Mouse (Mus musculus) erythroid progenitor cell, adult 5-6 weeks (primary cell): ENCODE data around the gene Zfp637. TPM values are rescaled to one million over a fixed set of nuclear protein-coding genes. Genes with fewer than 3 reads are reported as not detected.
"Not testable (repeated sequence)": the region's sequence is repeated elsewhere in the genome, so short reads cannot be mapped to it uniquely, and the experiment has no call there.

Experiments used
- ATAC-seq: replicated peaks from 2 replicates; pipeline ENCODE4 v1.8.0; 2016; ENCODE audit warnings: moderate number of reproducible peaks, mild to moderate bottlenecking, moderate TSS enrichment, inconsistent platforms; ENCODE audit not compliant: poor library complexity, low FRiP score, severe bottlenecking
- total RNA-seq, 2 experiments: library from RNA; stranded (forward) in 1 of 2; stranded (reverse) in 1 of 2; fragments of 150-400 nt in 1 of 2; fragments of 186-747, 209-891 nt in 1 of 2; gene quantifications; 2 replicates each; pipeline versions ENCODE4 v1.2.3 to v1.2.4; 2015 to 2017; ENCODE audit warnings: low replicate concordance in 2 of 2

The Zfp637 gene
- total RNA-seq, 2 experiments from 2014 or later = 13.4 TPM; not detected in 1

DNA sequence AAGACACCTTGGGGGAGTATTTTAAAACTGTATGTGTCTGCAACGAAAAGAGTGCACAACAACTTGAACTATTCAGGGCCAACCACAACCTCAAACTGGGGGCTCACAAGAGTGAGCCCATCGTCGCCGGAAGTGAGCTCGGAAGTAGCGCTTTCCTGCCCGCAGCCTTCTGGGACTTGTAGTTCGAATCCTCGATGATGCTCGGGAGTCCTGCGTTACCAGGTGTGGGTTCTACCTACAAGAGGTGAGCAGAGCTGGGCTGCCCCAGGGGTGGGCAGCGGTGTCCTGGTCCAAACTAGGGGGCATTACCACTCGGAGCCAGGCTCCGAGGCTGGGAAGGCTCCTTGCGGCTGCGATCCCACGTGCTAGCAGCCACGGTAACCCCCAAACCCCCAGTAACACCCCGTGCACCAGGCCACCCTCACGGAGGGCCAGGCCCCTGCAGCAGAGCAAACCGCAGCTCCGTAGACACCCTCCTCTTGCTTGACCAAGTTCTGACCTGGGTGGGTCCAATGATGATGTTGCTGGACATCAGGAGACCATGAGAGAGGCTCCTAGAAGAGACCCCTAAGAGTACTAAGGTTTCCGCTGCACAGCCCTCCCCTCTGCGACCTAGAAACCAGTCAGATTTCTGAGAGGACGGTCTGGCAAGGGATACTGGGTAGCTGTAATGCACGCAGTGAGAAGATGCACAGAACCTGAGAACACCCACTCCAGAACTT, 22.1 kb downstream of the Zfp637 start:
- ATAC-seq = peak; percentile 91

DNA sequence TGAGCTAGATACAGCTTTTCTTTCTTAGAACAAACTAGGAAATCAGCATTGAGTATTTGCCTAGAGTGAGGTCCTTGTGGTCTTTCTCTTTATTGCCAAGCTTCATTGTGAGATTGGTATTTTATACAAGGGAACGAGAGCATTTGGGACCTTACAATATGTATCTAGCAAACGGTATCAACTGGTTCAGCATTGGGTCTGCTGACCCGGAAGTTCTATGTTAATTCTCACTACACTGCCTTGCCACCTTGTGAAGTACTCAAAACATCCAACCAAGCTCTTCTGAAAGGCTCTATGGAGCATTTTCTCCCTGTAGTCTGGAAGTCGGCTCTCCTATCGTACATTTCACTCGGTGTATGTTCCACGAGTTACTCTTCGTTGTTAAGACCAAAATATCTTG, 22.8 kb downstream of the Zfp637 start:
- ATAC-seq = no peak

DNA sequence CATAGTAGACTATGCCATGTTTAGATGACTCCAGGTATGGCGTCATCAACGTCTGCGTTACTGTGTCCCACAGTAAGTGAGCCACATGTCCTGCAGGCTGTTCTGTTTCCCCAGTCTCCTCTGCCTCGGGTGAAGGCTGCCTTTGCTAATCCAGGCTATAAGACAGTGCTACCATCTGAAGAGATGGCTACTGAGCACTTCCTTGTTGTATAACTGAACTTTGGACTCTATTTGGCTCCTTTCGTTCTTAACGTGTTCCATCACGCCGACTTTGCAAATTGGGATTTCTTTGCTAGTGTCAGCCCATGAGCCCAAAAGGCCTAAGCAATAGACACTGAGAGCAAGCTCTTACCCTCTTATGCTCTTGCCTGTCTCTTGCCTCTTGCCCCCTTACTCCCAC, 27.2 kb downstream of the Zfp637 start:
- ATAC-seq = no peak

DNA sequence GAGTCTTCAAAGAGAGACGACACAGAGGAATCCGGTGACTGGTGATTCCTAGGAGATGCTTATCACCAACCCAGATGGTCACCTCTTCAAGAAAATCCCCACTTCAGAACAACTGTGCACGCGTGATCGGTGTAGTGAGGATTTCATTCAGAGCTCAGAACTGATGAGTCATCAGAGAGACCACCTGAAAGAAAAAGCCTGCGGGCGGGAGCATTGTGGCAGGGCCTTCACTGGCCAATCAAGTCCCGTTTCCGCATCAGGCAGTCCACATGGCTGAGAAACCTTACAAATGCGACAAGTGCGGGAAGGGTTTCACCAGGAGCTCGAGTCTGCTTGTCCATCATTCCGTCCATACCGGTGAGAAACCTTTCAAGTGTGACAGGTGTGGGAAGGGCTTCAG, 30.1 kb downstream of the Zfp637 start:
- peak; percentile 46; the same call in 1 of the 2 replicates for ATAC-seq

DNA sequence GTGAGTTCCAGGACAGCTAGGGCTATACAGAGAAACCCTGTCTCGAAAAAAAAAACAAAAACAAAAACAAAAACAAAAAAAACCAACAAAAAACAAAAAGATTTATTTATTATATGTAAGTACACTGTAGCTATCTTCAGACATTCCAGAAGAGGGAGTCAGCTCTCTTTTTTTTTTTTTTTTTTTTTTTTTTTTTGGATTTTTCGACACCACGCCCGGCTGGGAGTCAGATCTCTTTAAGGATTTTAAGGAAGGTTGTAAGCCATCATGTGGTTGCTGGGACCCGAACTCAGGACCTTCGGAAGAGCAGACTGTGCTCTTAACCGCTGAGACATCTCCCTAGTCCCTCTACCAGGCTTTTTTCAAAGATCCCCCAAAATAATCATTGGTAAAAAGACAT, 32.5 kb downstream of the Zfp637 start:
- ATAC-seq = not testable (repeated sequence)

DNA sequence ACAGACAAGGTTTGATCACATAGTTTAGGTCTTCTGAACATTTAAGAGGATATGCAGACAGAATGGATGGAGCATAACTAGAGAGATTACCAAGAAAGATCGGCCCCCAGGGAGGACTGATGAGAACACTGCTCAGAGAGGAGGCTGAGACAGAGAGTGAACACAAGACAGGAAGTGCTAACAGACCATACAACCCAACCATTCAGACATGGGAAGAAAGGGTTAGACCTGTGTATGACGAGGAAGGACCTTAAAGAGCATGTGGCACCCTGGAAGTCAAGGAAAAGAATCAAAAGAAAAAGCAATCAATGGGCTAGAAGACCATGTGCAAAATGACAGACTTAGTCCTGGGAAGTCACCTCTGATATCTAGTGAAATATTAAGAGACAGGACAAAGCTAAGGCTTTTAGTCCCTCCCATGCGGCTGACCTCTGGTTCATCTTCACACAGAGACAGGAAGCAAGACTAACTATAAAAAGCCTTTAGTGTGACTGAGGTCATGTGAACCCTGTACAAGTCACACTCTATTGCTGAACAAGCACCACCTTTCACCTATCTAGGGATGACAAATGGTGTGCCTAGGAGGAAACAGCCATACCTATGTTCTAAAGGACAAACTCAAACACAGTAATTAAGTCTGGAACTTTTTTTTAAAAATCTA, 33.8 kb downstream of the Zfp637 start:
- no peak for ATAC-seq

DNA sequence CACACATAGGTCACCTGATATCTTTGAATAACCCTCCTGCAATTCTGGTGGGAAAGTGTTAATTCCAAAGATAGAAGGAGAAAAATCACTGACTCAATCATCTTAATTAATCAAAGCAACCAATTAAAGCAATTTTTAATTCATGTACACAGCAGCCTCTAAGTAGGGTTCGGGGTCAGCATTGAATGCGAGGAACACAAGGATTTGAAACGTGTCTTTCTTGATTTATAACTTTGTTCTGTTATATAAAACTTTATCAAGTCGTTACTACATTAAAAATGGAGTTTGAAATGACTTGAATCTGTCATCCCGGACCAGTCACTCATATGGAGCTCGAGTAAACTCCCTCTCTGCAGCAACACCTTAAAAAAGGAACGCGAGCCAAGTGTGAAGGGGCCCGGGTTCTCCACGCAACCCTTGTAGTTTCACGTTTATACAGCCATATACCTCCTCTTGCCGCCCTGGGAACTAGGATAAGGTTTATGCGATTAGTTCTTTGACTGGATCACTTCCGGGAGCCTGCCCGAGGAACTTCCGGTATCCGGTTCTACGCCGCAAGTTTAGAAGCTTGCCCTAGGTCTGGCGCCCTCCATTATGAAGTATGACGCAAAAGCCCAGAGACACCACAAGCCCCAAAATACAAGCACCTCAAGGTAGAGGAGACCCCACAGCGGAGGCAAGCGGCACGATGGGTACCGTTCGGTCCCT, 37.9 kb downstream of the Zfp637 start:
- ATAC-seq = peak; percentile 87

DNA sequence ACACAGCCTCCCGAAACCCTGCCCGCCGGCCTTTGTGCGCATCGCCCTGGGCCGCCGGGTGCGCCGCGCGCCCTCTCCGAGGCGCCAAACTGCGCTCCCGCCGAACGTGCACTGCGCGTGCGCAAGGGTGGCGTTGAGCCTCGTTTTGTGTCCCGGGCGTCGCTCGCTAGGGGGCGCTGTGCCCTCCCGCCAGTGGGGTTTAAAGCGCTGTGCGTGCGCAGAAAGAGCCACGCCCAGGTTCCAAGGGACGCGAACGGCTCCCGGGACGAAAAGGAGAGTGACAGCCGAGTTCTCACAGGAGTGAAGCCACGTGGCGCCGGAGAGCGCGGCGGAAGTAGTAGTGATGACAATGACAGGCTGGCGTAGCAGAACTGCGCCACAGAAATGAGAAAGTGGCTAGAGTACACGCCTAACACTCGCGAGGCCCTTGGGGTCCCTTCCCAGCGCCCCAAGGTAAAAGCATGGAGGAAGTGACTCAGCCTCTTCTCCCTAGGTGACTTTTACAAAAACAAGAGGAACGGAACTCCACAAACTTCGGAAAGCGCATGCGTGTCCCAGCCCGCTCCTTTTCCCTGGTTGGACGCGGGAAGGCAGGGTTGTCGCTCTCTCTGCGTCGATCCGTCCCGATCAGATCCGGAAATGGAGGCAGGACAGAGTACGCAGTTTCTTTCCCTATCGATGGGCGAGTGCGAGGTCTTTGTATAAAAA, 38.6 kb downstream of the Zfp637 start:
- peak; percentile 87 for ATAC-seq

DNA sequence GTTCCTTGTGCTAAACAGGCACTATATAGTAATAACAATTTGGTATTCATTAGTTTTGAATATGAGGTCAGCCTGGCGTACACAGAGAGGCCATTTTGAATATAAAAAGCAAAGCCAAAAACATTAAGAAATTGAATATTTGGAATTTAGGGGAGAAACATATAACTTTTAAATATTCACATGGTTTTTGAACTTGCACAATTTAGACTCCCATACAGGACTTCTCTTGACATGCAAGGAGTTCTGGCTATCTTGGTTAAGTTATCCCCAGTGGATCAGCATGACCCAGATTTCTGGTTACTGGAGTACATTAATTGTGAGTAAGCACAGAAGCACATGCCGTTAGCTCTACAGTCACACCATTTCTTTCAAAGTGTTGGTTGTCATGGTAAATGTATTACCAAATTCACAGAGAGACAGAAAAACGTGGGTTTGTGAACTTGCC, 39.4 kb downstream of the Zfp637 start:
- no peak for ATAC-seq

DNA sequence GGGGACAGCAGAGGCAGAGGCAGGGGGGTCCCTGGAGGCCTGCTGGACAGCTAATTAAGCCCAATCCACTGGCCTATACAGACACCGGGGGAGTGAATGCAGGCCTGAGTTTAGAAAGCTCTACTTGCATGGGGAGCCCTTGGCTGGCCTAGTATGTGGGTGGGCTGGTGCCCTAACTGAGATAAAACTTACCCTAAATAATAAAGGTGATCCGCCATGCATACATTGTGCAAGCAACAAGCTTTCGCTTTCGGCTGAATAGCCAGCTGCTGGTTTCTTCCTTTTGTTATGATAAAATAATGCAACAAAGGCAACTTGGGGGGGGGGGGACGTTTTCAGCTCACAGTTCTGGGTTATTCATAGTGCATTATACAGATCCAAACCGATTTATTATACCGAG, 40.2 kb downstream of the Zfp637 start:
- ATAC-seq = no peak

DNA sequence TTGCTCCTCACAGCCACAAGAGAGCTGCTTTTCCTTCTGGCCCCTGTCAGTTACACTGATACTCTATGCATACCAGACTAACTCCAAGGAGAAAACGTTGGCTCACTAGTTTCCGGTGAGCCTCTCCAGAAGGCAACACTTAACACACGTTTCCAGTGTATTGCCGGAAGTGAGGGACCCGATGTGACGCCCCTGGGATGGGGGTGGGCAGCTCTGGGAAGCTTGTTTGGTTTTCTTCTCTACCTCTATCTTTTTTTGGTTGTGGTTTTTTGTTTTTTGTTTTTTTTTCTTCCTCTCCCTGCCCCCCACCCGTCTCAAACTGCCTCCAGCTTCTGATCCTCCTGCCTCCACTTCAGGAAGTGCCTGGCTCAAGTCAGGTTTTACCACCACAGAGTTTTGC, 41.0 kb downstream of the Zfp637 start:
- no peak for ATAC-seq

DNA sequence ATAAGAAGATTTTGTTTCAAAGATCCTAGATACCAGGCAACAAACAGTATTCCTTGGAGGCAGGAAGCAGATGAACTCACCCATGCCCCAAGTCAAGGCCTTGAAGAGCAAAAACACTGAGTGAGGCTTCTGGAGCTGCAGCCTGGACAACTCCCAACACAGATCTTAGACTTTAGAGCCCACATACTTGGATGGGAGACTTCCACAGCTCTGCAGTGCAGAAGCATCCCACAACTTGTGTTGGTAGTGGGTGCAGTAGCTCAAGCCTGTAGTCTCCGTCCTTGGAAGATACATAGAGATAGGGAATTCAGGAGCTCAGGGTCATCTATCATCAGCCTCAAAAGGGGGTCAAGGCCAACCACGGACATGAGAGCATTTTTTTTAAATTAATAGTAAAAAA, 45.0 kb downstream of the Zfp637 start:
- no peak for ATAC-seq

DNA sequence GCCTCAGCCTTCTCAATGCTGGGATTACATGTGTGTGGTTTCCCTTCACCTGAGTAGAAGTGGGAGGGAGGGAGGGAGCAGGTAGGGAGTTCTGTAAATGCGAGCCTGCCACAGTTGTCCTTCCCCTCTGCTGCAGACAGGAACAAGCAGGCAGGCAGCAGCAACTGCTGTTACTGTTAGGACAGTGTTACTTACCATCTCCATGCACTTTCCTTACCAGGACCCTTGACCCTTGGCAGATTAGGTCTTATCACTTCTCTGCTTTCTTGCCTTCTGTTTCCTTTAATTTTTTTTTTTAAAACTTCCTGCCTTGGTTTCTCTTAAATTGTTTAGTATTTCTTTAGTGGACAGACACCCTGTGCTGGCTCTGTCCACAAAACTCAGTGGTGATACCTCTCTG, 47.1 kb downstream of the Zfp637 start:
- no peak for ATAC-seq

DNA sequence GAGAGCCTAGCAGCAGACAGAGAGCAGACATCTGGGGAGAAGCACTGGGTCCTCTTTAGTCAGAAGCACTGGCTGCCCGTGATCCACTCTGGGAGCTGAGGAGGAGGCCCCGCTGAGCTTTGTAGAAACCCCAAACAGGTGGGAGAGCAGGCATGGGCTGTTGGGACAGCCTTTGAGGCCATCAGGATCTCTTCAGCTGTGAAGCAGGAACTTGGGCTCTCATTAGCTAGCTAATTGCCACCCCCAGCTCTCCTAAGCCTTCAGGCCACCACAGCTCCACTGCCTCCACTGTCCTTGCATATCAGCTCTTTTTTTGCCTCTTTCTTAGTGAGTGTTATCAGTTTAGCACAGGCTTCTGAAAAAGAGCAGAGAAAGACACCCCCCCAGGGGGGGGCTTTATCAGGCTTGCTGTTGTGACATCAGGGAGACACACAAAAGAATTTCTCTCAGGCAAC, 47.7 kb downstream of the Zfp637 start:
- ATAC-seq = peak; percentile 88

DNA sequence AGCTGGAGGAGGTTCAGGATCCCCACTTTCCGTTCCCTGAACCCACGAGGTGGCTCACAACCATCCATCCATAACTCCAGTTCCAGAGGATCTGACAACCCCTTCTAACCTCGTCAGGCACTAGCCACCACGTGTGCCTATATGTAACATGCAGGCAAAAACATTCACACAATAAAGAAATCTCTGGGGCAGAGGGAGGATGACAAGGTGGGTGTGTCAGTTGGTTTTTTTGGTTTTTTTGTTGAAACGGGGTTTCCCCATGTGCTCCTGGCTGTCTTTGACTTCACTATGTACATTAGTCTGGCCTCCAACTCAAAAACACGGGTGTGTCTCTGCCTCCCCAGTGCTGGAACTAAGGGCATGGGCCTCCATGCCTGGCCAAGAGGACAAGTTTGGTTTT, 49.3 kb downstream of the Zfp637 start:
- ATAC-seq = no peak

DNA sequence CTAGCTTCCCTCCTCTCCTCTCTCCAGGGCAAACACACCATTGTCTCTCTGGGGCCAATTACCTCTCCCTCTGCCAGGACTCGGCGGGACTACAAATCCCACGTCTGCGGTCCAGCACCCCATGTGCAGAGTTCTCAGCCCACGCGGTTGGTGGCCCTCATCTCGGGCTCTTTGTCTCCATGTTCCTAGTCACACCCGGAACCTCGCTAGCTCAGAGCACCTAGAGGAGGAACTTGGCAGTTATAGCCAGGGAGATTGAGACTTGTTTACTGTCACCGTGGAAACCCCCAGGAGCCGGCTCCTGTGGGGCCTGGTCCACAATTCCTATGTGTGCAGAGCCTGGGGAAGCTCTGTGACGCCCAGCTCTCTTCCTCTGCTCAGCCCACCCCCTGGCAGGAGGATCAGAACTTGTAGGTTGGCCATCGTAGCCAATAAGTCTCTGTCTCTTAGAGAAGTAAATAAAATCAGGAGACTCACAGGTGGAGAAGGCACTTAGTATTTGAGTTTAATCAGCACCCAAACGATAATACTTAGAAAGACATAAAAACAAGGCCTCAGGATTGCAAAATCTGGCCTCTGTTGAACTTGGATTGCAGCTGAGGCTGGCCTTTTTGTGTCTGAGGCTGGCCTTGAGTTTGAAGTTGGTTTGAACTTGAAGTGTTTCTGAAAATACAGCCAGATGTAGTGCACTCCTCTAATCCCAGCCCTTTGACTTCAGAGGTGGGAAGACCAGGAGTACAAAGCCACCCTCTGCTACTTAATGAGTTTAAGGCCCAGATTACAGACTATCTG, 50.6 kb downstream of the Zfp637 start:
- no peak for ATAC-seq

DNA sequence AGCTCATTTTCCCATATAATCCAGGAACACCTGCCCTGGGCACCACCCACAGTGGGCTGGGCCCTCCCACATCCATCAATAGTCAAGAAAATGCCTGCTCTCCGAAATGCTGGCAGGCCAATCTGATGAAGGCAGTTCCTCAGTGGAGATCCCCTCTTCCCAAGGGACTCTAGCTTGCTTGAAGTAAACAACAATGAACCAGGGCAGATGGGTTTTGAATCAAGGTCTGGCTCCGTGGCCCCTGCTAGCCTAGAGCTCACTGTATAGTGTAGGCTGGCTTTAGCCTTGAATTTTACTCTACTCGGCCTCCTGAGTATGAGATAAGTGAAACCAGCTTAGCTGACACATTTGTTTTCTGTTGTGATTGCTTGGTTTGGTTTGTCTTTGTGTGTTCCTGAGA, 51.4 kb downstream of the Zfp637 start:
- no peak for ATAC-seq

DNA sequence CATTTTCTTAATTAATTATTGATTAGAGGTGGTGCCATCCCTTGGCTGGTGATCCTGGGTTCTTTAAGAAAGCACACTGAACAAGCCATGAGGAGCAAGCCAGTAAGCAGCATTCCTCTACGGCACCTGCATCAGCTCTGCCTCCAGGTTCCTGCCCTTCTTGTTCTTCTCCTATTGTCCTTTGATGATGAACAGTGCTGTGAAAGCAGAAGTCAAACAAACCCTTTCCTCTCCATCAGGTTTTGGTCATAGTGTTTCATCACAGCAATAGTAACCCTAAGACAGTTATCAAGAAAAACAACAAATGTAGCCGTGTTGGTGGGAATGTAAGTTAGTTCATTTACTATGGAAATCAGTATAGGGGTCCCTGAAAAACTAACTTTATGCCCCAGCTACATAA, 52.5 kb downstream of the Zfp637 start:
- ATAC-seq = no peak
